Mouse (Mus musculus): ENCODE measurements at regions not wholly inside any gene's neighbourhood (a gene's known extent, or its start where the extent isn't known, plus 50 kb on each side); places are given as distances from the start of the nearest gene placed in this dataset.

- Histone ChIP-seq H3K9me3 (ENCODE audit: control insufficient read depth, low read length) (no peaks in the 10 kb centered on the region), H3K4me3 (ENCODE audit: low read depth, low read length) (peak overlapping the region; percentile 41), H3K4me1 (ENCODE audit: control insufficient read depth, insufficient read depth, low read length) (0 out of 2 replicates have a peak, but pooled peaks cover 5% of the 10 kb centered on the region), H3K4me2 (ENCODE audit: low read depth, low read length) (peak overlapping the region; percentile 44), H3K36me3 (ENCODE audit: control insufficient read depth, insufficient read depth, low read length) (no peaks in the 10 kb centered on the region), H3K9ac (replicated peaks; ENCODE audit: low read depth, low read length) (peak overlapping the region; percentile 50), H3K27ac (ENCODE audit: low read depth, low read length) (peak overlapping the region; percentile 74), H3K27me3 (ENCODE audit: control insufficient read depth, insufficient read depth, low read length) (no peaks in the 10 kb centered on the region)
- peak; percentile 98 for ATAC-seq (ENCODE audit: low read depth)
- WGBS = under 1% methylated on average over 57 of the region's 58 CpGs
These were observed 52.3 kb upstream of the Wnt7b start for GRCm38 (mm10) chr15:85634322-85635141.

DNA sequence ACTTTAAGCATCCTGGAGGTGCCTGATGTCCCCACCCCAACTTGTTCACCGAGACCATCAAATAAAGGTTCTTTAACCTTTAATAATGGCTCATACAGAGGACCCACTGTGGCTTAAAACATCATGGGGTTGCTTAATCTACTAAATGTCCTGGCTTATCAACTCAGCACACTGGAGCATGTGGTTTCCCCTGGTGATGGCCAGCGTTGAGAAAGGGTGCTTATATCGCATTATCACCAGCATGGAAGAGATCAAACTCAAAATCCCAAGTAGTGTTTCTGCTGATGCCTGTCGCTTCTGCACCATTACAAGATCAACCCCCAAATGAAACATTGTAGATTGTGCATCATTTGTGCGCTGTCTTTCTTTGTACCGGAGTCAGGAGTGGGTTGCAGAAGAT, 53.2 kb upstream of the Wnt7b start:
- Histone ChIP-seq H3K9ac (replicated peaks; ENCODE audit: low read depth, low read length) (no peak overlapping the region), H3K9me3 (ENCODE audit: control insufficient read depth, low read length) (no peaks in the 10 kb centered on the region), H3K27ac (ENCODE audit: low read depth, low read length) (peak overlapping the region; percentile 74; the same call in 1 of the 2 replicates), H3K36me3 (ENCODE audit: control insufficient read depth, insufficient read depth, low read length) (no peaks in the 10 kb centered on the region), H3K4me2 (ENCODE audit: low read depth, low read length) (peak overlapping the region; percentile 44; the same call in 1 of the 2 replicates), H3K4me1 (ENCODE audit: control insufficient read depth, insufficient read depth, low read length) (0 out of 2 replicates have a peak, but pooled peaks cover 5% of the 10 kb centered on the region), H3K27me3 (ENCODE audit: control insufficient read depth, insufficient read depth, low read length) (no peaks in the 10 kb centered on the region), H3K4me3 (ENCODE audit: low read depth, low read length) (peak overlapping the region; percentile 41; the same call in 1 of the 2 replicates)
- ATAC-seq (ENCODE audit: low read depth) = no peak
- 94% methylated on average over 6 of the region's 6 CpGs for WGBS

- 0 out of 2 replicates have a peak, but pooled peaks cover 5% of the 10 kb centered on the region for H3K4me1 ChIP-seq (ENCODE audit: control insufficient read depth, insufficient read depth, low read length)
- no peak overlapping the region for H3K27ac ChIP-seq (ENCODE audit: low read depth, low read length)
- H3K36me3 ChIP-seq (ENCODE audit: control insufficient read depth, insufficient read depth, low read length) = no peaks in the 10 kb centered on the region
- no peak for ATAC-seq (ENCODE audit: low read depth)
- H3K9me3 ChIP-seq (ENCODE audit: control insufficient read depth, low read length) = no peaks in the 10 kb centered on the region
- H3K4me2 ChIP-seq (ENCODE audit: low read depth, low read length) = no peak overlapping the region
- 84% methylated on average over 2 of the region's 2 CpGs for WGBS
- no peak overlapping the region for H3K4me3 ChIP-seq (ENCODE audit: low read depth, low read length)
- no peak overlapping the region for H3K9ac ChIP-seq (replicated peaks; ENCODE audit: low read depth, low read length)
- no peaks in the 10 kb centered on the region for H3K27me3 ChIP-seq (ENCODE audit: control insufficient read depth, insufficient read depth, low read length)
These were observed 57.3 kb upstream of the Wnt7b start for GRCm38 (mm10) chr15:85639566-85639965.

GRCm38 (mm10) chr15:85641120-85642080, 59.1 kb upstream of the Wnt7b start:
- Histone ChIP-seq H3K4me2 (ENCODE audit: low read depth, low read length) (no peak overlapping the region), H3K9me3 (ENCODE audit: control insufficient read depth, low read length) (no peaks in the 10 kb centered on the region), H3K36me3 (ENCODE audit: control insufficient read depth, insufficient read depth, low read length) (no peaks in the 10 kb centered on the region), H3K4me1 (ENCODE audit: control insufficient read depth, insufficient read depth, low read length) (peaks cover 8% of the 10 kb centered on the region; the same call in 1 of the 2 replicates), H3K27me3 (ENCODE audit: control insufficient read depth, insufficient read depth, low read length) (no peaks in the 10 kb centered on the region), H3K27ac (ENCODE audit: low read depth, low read length) (no peak overlapping the region), H3K9ac (replicated peaks; ENCODE audit: low read depth, low read length) (no peak overlapping the region), H3K4me3 (ENCODE audit: low read depth, low read length) (no peak overlapping the region)
- ATAC-seq (ENCODE audit: low read depth) = no peak
- 83% methylated on average over 15 of the region's 15 CpGs for WGBS

DNA sequence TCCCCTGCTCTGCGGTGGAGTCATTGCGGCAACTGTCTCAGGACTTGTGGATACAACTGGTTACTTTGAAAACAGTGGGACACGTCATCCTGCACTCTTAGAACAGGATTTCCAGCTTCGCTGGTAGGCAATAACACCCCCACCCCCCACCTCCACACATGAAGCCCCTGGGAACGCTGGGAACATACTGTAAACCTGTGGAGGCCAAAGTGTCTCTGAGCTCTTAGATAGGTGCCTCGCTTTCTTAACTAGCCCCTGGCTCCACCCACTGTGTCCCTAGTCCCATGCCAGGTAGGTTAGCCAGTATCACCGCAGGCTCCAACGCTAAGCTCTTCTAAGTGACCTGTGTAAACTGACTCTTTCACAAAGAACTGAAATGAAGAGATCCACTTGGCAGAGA, 63.1 kb upstream of the Wnt7b start:
- H3K9me3 ChIP-seq (ENCODE audit: control insufficient read depth, low read length) = no peaks in the 10 kb centered on the region
- WGBS = 52% methylated on average over 8 of the region's 8 CpGs
- H3K9ac ChIP-seq (replicated peaks; ENCODE audit: low read depth, low read length) = no peak overlapping the region; the same call in 1 of the 2 replicates
- no peaks in the 10 kb centered on the region; the same call in 1 of the 2 replicates for H3K27me3 ChIP-seq (ENCODE audit: control insufficient read depth, insufficient read depth, low read length)
- peak overlapping the region; percentile 76 for H3K27ac ChIP-seq (ENCODE audit: low read depth, low read length)
- H3K4me3 ChIP-seq (ENCODE audit: low read depth, low read length) = peak overlapping the region; percentile 29; the same call in 1 of the 2 replicates
- H3K4me1 ChIP-seq (ENCODE audit: control insufficient read depth, insufficient read depth, low read length) = peaks cover 16% of the 10 kb centered on the region
- H3K4me2 ChIP-seq (ENCODE audit: low read depth, low read length) = peak overlapping the region; percentile 56
- H3K36me3 ChIP-seq (ENCODE audit: control insufficient read depth, insufficient read depth, low read length) = no peaks in the 10 kb centered on the region
- ATAC-seq (ENCODE audit: low read depth) = no peak

DNA sequence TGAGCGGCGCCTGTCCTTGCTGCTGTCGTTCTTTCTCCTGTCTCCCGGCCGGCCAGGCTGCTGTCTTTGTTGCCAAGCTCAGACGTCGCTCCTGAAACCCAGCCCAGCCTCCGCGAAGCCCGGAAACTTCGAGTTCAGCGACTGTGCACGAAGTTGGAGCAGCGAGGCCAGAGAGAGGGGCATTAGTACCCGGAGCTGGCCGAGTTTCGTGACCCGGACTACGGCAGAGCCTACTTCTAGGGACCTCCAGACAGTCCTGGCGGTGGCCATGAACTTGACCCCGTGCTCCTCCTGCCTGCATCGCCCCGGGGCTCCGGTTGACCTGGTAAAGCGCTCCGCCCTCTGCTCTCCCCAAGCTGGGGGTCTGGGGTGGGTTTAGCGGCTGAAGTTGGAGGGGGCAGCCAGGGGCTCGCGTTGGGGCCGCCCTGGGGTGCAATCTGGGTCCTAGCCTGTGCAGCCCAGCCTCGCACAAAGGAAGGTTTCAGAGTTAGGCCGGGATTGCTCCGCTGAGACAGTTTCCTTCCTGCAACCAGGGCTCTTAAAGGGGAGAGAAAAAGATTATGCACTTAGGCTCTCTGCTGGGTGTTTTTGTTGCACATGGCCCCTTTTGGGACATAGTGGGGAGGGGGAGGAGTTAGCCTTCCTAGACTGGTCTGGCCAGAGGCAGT, 63.8 kb upstream of the Wnt7b start:
- Histone ChIP-seq H3K4me2 (ENCODE audit: low read depth, low read length) (peak overlapping the region; percentile 56), H3K9me3 (ENCODE audit: control insufficient read depth, low read length) (no peaks in the 10 kb centered on the region), H3K9ac (replicated peaks; ENCODE audit: low read depth, low read length) (peak overlapping the region; percentile 50), H3K36me3 (ENCODE audit: control insufficient read depth, insufficient read depth, low read length) (no peaks in the 10 kb centered on the region), H3K4me3 (ENCODE audit: low read depth, low read length) (peak overlapping the region; percentile 29), H3K4me1 (ENCODE audit: control insufficient read depth, insufficient read depth, low read length) (peaks cover 16% of the 10 kb centered on the region), H3K27me3 (ENCODE audit: control insufficient read depth, insufficient read depth, low read length) (no peaks in the 10 kb centered on the region; the same call in 1 of the 2 replicates), H3K27ac (ENCODE audit: low read depth, low read length) (peak overlapping the region; percentile 76)
- ATAC-seq (ENCODE audit: low read depth) = peak; percentile 39; the same call in 1 of the 2 replicates
- WGBS = 2% methylated on average over 33 of the region's 33 CpGs

GRCm38 (mm10) chr15:85646639-85647277, 64.5 kb upstream of the Wnt7b start:
- Histone ChIP-seq H3K4me3 (ENCODE audit: low read depth, low read length) (peak overlapping the region; percentile 29), H3K9ac (replicated peaks; ENCODE audit: low read depth, low read length) (peak overlapping the region; percentile 50), H3K4me2 (ENCODE audit: low read depth, low read length) (peak overlapping the region; percentile 56), H3K27ac (ENCODE audit: low read depth, low read length) (peak overlapping the region; percentile 76), H3K4me1 (ENCODE audit: control insufficient read depth, insufficient read depth, low read length) (peaks cover 16% of the 10 kb centered on the region), H3K9me3 (ENCODE audit: control insufficient read depth, low read length) (no peaks in the 10 kb centered on the region), H3K36me3 (ENCODE audit: control insufficient read depth, insufficient read depth, low read length) (no peaks in the 10 kb centered on the region), H3K27me3 (ENCODE audit: control insufficient read depth, insufficient read depth, low read length) (no peaks in the 10 kb centered on the region; the same call in 1 of the 2 replicates)
- peak; percentile 12; the same call in 1 of the 2 replicates for ATAC-seq (ENCODE audit: low read depth)
- 30% methylated on average over 10 of the region's 10 CpGs for WGBS

DNA sequence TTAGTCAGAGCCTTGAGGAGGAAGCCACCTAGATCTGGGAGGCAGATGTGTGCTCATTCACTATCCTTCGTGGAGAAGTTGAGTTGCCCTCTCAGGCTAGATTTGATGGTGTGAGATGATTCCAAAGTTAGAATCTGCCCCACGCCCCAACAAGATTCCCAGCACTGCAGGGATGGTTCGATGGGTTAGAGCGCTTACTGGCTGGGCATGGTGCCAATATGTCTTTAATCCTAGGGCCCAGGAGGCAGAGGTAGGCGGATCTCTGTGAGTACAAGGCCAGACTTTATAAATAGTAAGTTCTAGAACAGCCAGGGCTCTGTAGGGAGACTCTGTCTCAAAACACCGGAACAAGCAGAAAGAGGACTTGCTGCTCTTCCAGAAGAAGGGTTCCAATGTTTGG, 65.3 kb upstream of the Wnt7b start:
- no peak for ATAC-seq (ENCODE audit: low read depth)
- Histone ChIP-seq H3K27ac (ENCODE audit: low read depth, low read length) (no peak overlapping the region), H3K27me3 (ENCODE audit: control insufficient read depth, insufficient read depth, low read length) (no peaks in the 10 kb centered on the region; the same call in 1 of the 2 replicates), H3K36me3 (ENCODE audit: control insufficient read depth, insufficient read depth, low read length) (no peaks in the 10 kb centered on the region), H3K4me2 (ENCODE audit: low read depth, low read length) (no peak overlapping the region), H3K4me3 (ENCODE audit: low read depth, low read length) (no peak overlapping the region), H3K9ac (replicated peaks; ENCODE audit: low read depth, low read length) (no peak overlapping the region), H3K4me1 (ENCODE audit: control insufficient read depth, insufficient read depth, low read length) (peaks cover 23% of the 10 kb centered on the region), H3K9me3 (ENCODE audit: control insufficient read depth, low read length) (no peaks in the 10 kb centered on the region)
- 70% methylated on average over 6 of the region's 6 CpGs for WGBS
